Mouse (Mus musculus): ENCODE results near the gene Rab38. TPM values are rescaled to one million over a fixed set of nuclear protein-coding genes. Genes with fewer than 3 reads are reported as not detected.

Gene Rab38
- polyA plus RNA-seq, 1 experiment from 2014 or later, result 1.4 TPM

Other genes with a start within 250 kb of the Rab38 start
- gene Ctsc, start 152.2 kb upstream of the Rab38 start, polyA plus RNA-seq (2015; fragmentation: Nextera tagmentation; extraction: Ambion mirVana), result 49.6 and 50.8 TPM in 2 replicates

Data from heart, embryonic 16.5 days (tissue).